Mouse (Mus musculus) embryonic facial prominence, embryonic 13.5 days (tissue): ENCODE data around the gene Tspyl1. TPM values are rescaled to one million over a fixed set of nuclear protein-coding genes. Genes with fewer than 3 reads are reported as not detected.
"Not testable (repeated sequence)": the region's sequence is repeated elsewhere in the genome, so short reads cannot be mapped to it uniquely, and the experiment has no call there.

Experiments
- ATAC-seq: fragments of 200-750 bp; cut with Nextera tagmentation; 2 replicates; pipeline ENCODE4 v1.8.0; 2017; ENCODE audit warnings: low read depth; ENCODE audit not compliant: insufficient number of reproducible peaks, insufficient read depth, low FRiP score, low TSS enrichment
- H3K27ac ChIP-seq: fragments of 300-500 bp; sonication (generic); 2 replicates; pipeline ENCODE4 v1.5.1; 2015; ENCODE audit warnings: moderate library complexity, mild to moderate bottlenecking, inconsistent platforms
- H3K27me3 ChIP-seq: fragments of 300-500 bp; sonication (generic); 2 replicates; pipeline ENCODE4 v1.6.1; 2015; ENCODE audit warnings: mild to moderate bottlenecking, inconsistent platforms
- H3K36me3 ChIP-seq: fragments of 300-500 bp; sonication (generic); 2 replicates; pipeline ENCODE4 v1.6.1; 2015; ENCODE audit warnings: mild to moderate bottlenecking, inconsistent platforms
- H3K4me1 ChIP-seq: fragments of 300-500 bp; sonication (generic); 2 replicates; pipeline ENCODE4 v1.6.1; 2015; ENCODE audit warnings: inconsistent platforms
- H3K4me2 ChIP-seq: fragments of 300-500 bp; sonication (generic); 2 replicates; pipeline ENCODE4 v1.6.1; 2015; ENCODE audit warnings: moderate library complexity, mild to moderate bottlenecking, inconsistent platforms
- H3K4me3 ChIP-seq: fragments of 300-500 bp; sonication (generic); 2 replicates; pipeline ENCODE4 v1.5.1; 2015; ENCODE audit warnings: mild to moderate bottlenecking, inconsistent platforms
- H3K9ac ChIP-seq: fragments of 300-500 bp; sonication (generic); 2 replicates; pipeline ENCODE4 v1.6.1; 2015; ENCODE audit warnings: mild to moderate bottlenecking, inconsistent platforms
- H3K9me3 ChIP-seq: fragments of 300-500 bp; sonication (generic); 2 replicates; pipeline ENCODE4 v1.6.1; 2016; ENCODE audit warnings: inconsistent platforms
- WGBS: fragments of 180-500 bp; shearing (Covaris S2); methylation state at CpG from one replicate; pipeline ENCODE4 v1.1.7; 2015; ENCODE audit warnings: mixed read lengths; 5-methylcytosine and 5-hydroxymethylcytosine counted together
- polyA plus RNA-seq: library from polyadenylated mRNA; unstranded; fragments of >200 nt; fragmentation: Nextera tagmentation; extraction: Ambion mirVana; gene quantifications from 2 replicates; pipeline ENCODE4 v1.2.1, GENCODE M21; 2015

Tspyl1 gene
- polyA plus RNA-seq, result 82.9 and 91.2 TPM in 2 replicates

DNA sequence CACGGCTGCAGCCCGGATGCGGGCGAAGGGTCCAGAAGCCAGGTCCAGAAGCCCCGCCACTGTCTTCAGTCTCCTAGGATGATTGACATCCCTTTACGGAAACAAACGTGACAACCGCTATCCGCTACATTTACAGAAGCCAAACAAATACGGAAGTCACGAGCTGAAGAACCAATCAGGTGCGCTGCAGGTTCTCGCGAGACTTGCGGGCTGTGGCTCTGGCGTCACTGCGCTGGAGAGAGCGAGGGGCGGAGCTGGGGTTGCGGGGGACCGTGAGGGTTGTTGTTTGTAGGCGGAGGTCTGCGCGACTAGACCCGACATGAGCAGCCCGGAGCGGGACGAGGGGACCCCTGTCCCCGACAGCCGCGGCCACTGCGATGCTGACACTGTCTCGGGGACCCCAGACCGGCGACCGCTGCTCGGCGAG, at the start of gene Tspyl1:
Tspyl1 (plus strand) TSS at position 229 of the 427 bp plus-strand sequence.
- Histone ChIP-seq H3K27ac (peak within 1 kb of the TSS; percentile 88), H3K9me3 (no peaks in the 10 kb centered on the region), H3K9ac (peak within 1 kb of the TSS; percentile 98), H3K4me2 (peak within 1 kb of the TSS; percentile 92), H3K36me3 (peaks cover under 1% of the 10 kb centered on the region; the same call in 1 of the 2 replicates), H3K4me1 (peaks cover 18% of the 10 kb centered on the region), H3K27me3 (no peaks in the 10 kb centered on the region), H3K4me3 (peak within 1 kb of the TSS; percentile 94)
- ATAC-seq, result peak; percentile 97
- WGBS, result under 1% methylated on average over 38 of the region's 38 CpGs

DNA sequence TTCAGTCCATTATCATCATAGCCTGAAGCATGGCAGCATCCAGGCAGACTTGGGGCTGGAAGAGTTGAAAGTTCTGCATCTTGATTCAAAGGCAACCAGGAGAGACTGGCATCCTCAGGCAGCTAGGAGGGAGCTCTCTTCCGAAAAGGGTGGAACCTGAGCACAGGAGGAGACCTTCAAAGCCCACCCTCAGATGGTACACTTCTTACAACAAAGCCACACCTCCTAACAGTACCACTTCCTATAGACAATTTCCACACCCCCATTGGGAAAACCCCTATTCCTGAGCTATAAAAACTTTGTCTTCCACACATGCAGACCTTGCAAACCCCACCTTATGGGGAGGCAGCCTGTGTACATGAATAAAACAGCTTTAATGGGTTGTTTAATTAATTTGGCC, 48.6 kb upstream of the Tspyl1 start:
- 0 out of 2 replicates have a peak, but pooled peaks cover 5% of the 10 kb centered on the region for H3K4me1 ChIP-seq
- no peak for ATAC-seq
- H3K9me3 ChIP-seq, result no peaks in the 10 kb centered on the region
- no peak overlapping the region for H3K9ac ChIP-seq
- H3K36me3 ChIP-seq, result no peaks in the 10 kb centered on the region
- H3K27ac ChIP-seq, result no peak overlapping the region
- 76% methylated on average over 1 of the region's 1 CpGs for WGBS
- no peaks in the 10 kb centered on the region for H3K27me3 ChIP-seq
- no peak overlapping the region for H3K4me3 ChIP-seq
- H3K4me2 ChIP-seq, result no peak overlapping the region

- Histone ChIP-seq H3K36me3 (no peaks in the 10 kb centered on the region), H3K4me1 (0 out of 2 replicates have a peak, but pooled peaks cover 5% of the 10 kb centered on the region), H3K9ac (no peak overlapping the region), H3K27ac (no peak overlapping the region), H3K4me2 (no peak overlapping the region), H3K4me3 (no peak overlapping the region), H3K9me3 (no peaks in the 10 kb centered on the region), H3K27me3 (no peaks in the 10 kb centered on the region)
- 29% methylated on average over 2 of the region's 2 CpGs for WGBS
- ATAC-seq, result no peak
Measured at GRCm38 (mm10) chr10:34233931-34234745, 47.9 kb upstream of the Tspyl1 start.

GRCm38 (mm10) chr10:34235384-34235783, 46.6 kb upstream of the Tspyl1 start:
- Histone ChIP-seq H3K36me3 (no peaks in the 10 kb centered on the region), H3K27ac (no peak overlapping the region), H3K9me3 (no peaks in the 10 kb centered on the region), H3K4me2 (no peak overlapping the region), H3K27me3 (no peaks in the 10 kb centered on the region), H3K4me1 (0 out of 2 replicates have a peak, but pooled peaks cover 3% of the 10 kb centered on the region), H3K4me3 (no peak overlapping the region), H3K9ac (no peak overlapping the region)
- 33% methylated on average over 3 of the region's 3 CpGs for WGBS
- ATAC-seq, result no peak

DNA sequence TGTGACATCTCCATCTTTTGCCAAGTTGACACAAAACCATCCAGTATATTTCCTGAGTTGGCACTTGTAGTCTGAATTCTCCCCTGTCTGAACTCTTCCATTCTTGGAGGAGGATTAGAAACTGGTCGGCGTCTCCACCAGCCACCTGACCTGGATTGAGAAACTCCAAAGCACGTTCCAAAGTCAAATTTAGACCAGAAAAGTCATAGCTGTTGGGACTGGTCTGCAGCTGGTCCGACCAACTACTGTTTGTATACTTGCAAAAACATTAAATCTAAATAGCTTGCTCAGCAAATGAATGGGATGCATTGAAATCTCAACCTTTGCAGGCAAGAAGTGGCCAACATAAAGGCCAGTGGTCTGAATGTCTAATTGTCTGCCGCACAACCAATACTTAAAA, 45.4 kb upstream of the Tspyl1 start:
- no peak overlapping the region for H3K27ac ChIP-seq
- no peaks in the 10 kb centered on the region for H3K9me3 ChIP-seq
- no peaks in the 10 kb centered on the region for H3K36me3 ChIP-seq
- ATAC-seq, result no peak
- H3K4me3 ChIP-seq, result no peak overlapping the region
- no peak overlapping the region for H3K4me2 ChIP-seq
- WGBS, result 75% methylated on average over 5 of the region's 5 CpGs
- H3K9ac ChIP-seq, result no peak overlapping the region
- H3K4me1 ChIP-seq, result 0 out of 2 replicates have a peak, but pooled peaks cover 3% of the 10 kb centered on the region
- no peaks in the 10 kb centered on the region for H3K27me3 ChIP-seq

DNA sequence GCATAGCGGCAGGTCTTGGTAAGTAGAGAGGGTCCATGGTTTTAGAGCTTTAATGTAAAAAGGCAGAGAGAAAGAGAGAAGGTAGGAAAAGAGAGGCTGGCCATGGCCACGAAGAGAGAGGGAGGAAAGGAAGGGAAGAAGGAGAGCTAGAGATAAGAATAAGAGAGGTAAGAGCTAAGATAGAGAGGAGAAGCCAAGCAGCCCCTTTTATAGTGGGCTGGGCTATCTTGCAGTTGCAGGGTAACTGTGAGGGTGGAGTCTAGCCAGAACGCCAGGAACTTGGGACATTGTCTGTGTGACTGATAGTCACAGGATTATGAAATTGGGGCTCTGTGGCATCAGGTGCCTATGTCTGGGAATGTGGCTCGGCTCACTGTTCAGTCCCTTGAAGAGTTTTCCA, 43.5 kb upstream of the Tspyl1 start:
- Histone ChIP-seq H3K27ac (no peak overlapping the region), H3K4me1 (0 out of 2 replicates have a peak, but pooled peaks cover 3% of the 10 kb centered on the region), H3K36me3 (no peaks in the 10 kb centered on the region), H3K27me3 (no peaks in the 10 kb centered on the region), H3K9ac (no peak overlapping the region), H3K4me3 (no peak overlapping the region), H3K9me3 (no peaks in the 10 kb centered on the region), H3K4me2 (no peak overlapping the region)
- 72% methylated on average over 4 of the region's 4 CpGs for WGBS
- no peak for ATAC-seq

- H3K27me3 ChIP-seq, result no peaks in the 10 kb centered on the region
- ATAC-seq, result no peak
- H3K4me2 ChIP-seq, result no peak overlapping the region
- H3K4me1 ChIP-seq, result peaks cover 8% of the 10 kb centered on the region; the same call in 1 of the 2 replicates
- 76% methylated on average over 5 of the region's 5 CpGs for WGBS
- H3K36me3 ChIP-seq, result no peaks in the 10 kb centered on the region
- no peaks in the 10 kb centered on the region for H3K9me3 ChIP-seq
- no peak overlapping the region for H3K9ac ChIP-seq
- no peak overlapping the region for H3K27ac ChIP-seq
- H3K4me3 ChIP-seq, result no peak overlapping the region
Measured at GRCm38 (mm10) chr10:34244745-34245144, 37.2 kb upstream of the Tspyl1 start.

- no peaks in the 10 kb centered on the region for H3K27me3 ChIP-seq
- 51% methylated on average over 2 of the region's 2 CpGs for whole genome bisulfite sequencing
- H3K27ac ChIP-seq, result no peak overlapping the region
- H3K9me3 ChIP-seq, result no peaks in the 10 kb centered on the region
- no peak overlapping the region for H3K9ac ChIP-seq
- H3K4me1 ChIP-seq, result peaks cover 8% of the 10 kb centered on the region; the same call in 1 of the 2 replicates
- no peak overlapping the region for H3K4me3 ChIP-seq
- ATAC-seq, result no peak
- H3K4me2 ChIP-seq, result no peak overlapping the region
- H3K36me3 ChIP-seq, result no peaks in the 10 kb centered on the region
Measured at GRCm38 (mm10) chr10:34246106-34246505, 35.9 kb upstream of the Tspyl1 start.

DNA sequence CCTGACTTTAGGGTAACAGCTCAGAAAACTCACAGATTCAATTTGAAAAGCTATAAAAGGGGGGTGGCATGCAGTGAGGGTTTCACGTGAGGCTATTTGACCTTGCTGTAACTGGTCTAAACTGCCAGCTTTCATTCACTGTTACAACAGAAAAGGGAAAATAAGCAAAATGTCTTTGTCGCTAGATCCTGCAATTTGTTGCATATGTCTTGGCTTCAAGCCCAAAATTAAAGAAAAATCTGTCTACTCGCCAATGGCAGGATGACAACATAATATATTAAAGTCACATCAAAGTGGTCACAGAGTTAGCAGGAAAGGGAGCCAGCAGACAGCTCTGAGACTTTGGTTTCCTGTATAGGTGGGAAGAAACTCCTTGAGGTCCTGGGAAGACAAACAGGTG, 34.2 kb upstream of the Tspyl1 start:
- H3K4me3 ChIP-seq, result no peak overlapping the region
- no peak overlapping the region for H3K9ac ChIP-seq
- peaks cover 8% of the 10 kb centered on the region; the same call in 1 of the 2 replicates for H3K4me1 ChIP-seq
- H3K27ac ChIP-seq, result no peak overlapping the region
- WGBS, result 20% methylated on average over 3 of the region's 3 CpGs
- H3K4me2 ChIP-seq, result no peak overlapping the region
- ATAC-seq, result no peak
- H3K9me3 ChIP-seq, result no peaks in the 10 kb centered on the region
- H3K36me3 ChIP-seq, result no peaks in the 10 kb centered on the region
- no peaks in the 10 kb centered on the region for H3K27me3 ChIP-seq

DNA sequence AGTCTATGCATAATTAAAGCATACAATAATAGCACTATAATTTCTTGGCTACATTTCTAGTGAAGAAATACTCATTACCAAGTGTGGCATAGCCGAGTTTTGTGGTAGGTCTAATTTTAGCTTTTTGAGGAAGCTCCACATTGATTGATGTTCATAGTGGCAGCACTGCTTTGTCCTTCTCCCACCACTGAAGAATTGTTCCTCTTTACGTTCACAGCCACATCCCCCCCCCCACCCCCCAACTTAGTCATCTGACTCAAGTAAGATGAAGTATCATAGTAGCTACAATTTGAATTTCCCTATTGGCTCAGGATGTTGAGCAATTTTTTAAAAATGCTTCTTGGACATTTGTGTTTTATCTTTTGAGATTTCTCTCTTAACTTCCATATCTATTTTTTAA, 32.4 kb upstream of the Tspyl1 start:
- no peak overlapping the region for H3K9ac ChIP-seq
- peaks cover 8% of the 10 kb centered on the region; the same call in 1 of the 2 replicates for H3K4me1 ChIP-seq
- no peak overlapping the region for H3K27ac ChIP-seq
- H3K27me3 ChIP-seq, result no peaks in the 10 kb centered on the region
- no peak for ATAC-seq
- H3K9me3 ChIP-seq, result no peaks in the 10 kb centered on the region
- no peaks in the 10 kb centered on the region for H3K36me3 ChIP-seq
- no peak overlapping the region for H3K4me3 ChIP-seq
- 68% methylated on average over 2 of the region's 2 CpGs for WGBS
- no peak overlapping the region for H3K4me2 ChIP-seq

DNA sequence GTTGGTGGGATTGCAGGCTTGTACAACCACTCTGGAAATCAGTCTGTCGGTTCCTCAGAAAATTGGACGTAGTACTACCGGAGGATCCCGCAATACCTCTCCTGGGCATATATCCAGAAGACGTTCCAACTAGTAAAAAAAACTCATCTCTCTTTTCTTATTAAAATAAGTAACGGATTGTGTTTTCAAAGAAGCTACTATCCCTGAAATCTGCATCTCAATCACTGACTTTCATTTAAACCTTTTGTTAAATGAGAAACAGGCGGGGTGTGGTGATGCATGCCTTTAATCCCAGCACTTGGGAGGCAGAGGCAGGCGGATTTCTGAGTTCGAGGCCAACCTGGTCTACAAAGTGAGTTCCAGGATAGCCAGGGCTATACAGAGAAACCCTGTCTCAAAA, 29.2 kb upstream of the Tspyl1 start:
- not testable (repeated sequence) for H3K27me3 ChIP-seq, H3K4me2 ChIP-seq, H3K4me1 ChIP-seq, H3K36me3 ChIP-seq, H3K27ac ChIP-seq, H3K9me3 ChIP-seq, H3K9ac ChIP-seq, H3K4me3 ChIP-seq, ATAC-seq
- WGBS, result 90% methylated on average over 9 of the region's 9 CpGs

DNA sequence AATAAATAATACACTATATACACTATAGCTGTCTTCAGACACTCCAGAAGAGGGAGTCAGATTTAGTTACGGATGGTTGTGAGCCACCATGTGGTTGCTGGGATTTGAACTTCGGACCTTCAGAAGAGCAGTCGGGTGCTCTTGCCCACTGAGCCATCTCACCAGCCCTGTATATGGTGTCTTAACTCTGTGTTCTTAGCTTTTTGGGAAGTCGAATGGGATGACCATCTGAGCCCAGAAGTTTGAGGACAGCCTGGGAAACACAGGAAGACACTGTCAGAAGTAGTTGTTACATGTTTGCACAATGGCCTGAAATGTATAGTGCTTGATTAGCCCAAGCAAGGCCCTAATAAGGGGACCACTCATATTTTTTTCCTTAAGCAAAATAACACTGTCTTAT, 16.9 kb upstream of the Tspyl1 start:
- no peaks in the 10 kb centered on the region for H3K4me1 ChIP-seq
- H3K36me3 ChIP-seq, result no peaks in the 10 kb centered on the region
- no peak for ATAC-seq
- no peak overlapping the region for H3K4me2 ChIP-seq
- 84% methylated on average over 4 of the region's 4 CpGs for WGBS
- no peak overlapping the region for H3K9ac ChIP-seq
- H3K27me3 ChIP-seq, result no peaks in the 10 kb centered on the region
- H3K27ac ChIP-seq, result no peak overlapping the region
- H3K9me3 ChIP-seq, result no peaks in the 10 kb centered on the region
- no peak overlapping the region for H3K4me3 ChIP-seq
